Mouse (Mus musculus) liver (tissue): ENCODE measurements around the gene Fam217b.
A peak's percentile ranks its signal among the peaks of the same experiment; 100 is the strongest.

Experiments
- DNase-seq: peaks from one replicate; pipeline ENCODE4 v3.0.0-alpha.2; 2020; ENCODE audit warnings: mixed read lengths

Gene Fam217b

GRCm38 (mm10) chr2:178414261-178415149 lies at the start of gene Fam217b, which contains the start of gene Ppp1r3d:
TSS of gene Fam217b (plus strand) at chr2:178414524.
TSS of gene Ppp1r3d (minus strand) at chr2:178414472.
- DNase-seq, result peak; percentile 55

- peak; percentile 16 for DNase-seq
Observed at GRCm38 (mm10) chr2:178407053-178407815, 7.1 kb upstream of the Fam217b start, which contains the start of gene Sycp2. TSS of gene Sycp2 (minus strand) at chr2:178407685.

DNA sequence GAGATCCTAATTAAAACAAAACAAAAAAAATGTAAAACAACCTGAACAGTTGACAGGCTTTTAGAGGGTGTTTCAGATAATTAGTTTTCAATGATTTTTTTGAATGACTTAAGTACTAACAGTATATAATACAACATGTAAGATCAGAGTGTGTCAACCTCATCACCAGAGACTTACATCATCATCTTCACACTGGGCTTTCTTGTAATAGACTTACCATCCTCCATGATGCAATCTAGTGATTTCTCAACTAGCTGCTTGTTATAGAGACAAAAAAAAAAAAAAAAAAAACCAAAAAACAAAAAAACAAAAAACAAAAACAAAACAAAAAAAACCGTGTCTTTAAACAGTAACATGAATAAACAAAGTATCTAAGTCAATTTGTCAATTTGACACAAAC lies 5.3 kb upstream of the Fam217b start:
- DNase-seq, result no peak

GRCm38 (mm10) chr2:178410286-178410685 lies 4.0 kb upstream of the Fam217b start:
- DNase-seq, result no peak

- DNase-seq, result no peak
Observed at GRCm38 (mm10) chr2:178412598-178412997, 1.7 kb upstream of the Fam217b start.

DNA sequence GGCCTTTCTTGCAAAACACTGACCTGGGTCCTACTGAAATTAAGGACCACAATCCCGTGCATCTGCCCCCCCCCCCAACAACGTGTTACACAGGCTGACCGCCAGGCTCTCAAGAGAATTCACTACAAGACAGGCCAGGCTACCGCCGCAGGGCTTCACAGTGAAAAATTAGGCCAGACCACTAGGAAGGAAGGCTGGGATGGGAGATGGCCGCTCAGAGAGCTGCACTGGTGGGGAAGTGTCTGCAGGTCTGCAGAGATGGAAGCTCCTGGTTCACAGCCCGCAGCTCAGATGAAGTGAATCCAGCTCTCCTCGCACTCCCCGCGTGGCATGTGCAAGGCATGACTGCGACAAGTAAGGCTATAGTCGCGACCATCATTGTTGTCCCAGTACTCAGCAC lies 1.2 kb upstream of the Fam217b start:
- DNase-seq, result no peak

GRCm38 (mm10) chr2:178413481-178414260 lies 653 bp upstream of the Fam217b start:
- DNase-seq, result no peak

- no peak for DNase-seq
Observed at GRCm38 (mm10) chr2:178415150-178415448, 775 bp downstream of the Fam217b start.

GRCm38 (mm10) chr2:178416427-178416826 lies 2.1 kb downstream of the Fam217b start:
- peak; percentile 33 for DNase-seq

GRCm38 (mm10) chr2:178416970-178417369 lies 2.6 kb downstream of the Fam217b start:
- DNase-seq, result no peak

- DNase-seq, result no peak
Observed at GRCm38 (mm10) chr2:178420576-178420975, 6.3 kb downstream of the Fam217b start.

- no peak for DNase-seq
Observed at GRCm38 (mm10) chr2:178421603-178422002, 7.3 kb downstream of the Fam217b start.

GRCm38 (mm10) chr2:178422186-178422585 lies 7.9 kb downstream of the Fam217b start:
- no peak for DNase-seq

- DNase-seq, result no peak
Observed at GRCm38 (mm10) chr2:178423223-178423622, 8.9 kb downstream of the Fam217b start.

DNA sequence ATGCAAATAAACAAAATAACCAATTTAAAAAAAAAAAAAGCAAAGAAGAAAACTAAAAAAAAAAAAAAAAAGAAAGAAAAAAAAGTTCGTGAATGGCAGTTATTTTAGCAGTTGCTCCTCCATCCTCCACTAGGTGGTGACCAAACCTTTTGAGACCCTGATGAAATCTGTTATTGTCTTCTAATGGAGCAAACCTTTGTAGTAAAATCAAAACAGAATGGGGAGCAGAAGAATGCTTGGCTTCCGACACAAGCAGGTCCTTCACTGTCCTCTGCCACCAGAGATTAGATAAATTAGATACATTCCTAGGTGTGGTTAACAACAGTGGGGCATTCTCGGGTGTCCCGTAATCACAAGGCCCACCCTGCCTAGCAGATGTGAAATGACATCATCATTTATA lies 11.9 kb downstream of the Fam217b start:
- DNase-seq, result no peak

GRCm38 (mm10) chr2:178427181-178427580 lies 12.9 kb downstream of the Fam217b start:
- DNase-seq, result no peak

GRCm38 (mm10) chr2:178428183-178428582 lies 13.9 kb downstream of the Fam217b start:
- DNase-seq, result no peak

DNA sequence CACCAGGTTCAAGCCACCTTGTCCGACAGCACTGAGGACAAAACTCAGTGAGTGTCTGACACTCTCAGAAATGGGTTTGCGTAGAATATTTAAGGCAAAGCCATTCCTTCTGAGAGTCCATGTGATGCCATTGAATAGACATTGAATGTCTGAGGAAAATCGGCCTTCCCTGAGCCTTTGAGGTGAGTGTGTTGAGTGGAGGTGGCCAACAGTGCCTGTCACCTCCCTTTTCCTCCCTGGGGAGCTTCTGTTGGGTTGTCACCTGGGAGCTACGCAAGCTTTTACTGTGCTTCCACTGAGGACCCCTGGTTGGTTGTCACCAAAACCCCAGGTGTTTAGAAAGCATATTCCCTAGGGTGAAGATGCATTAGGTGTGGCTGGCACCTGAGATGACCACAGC lies 14.4 kb downstream of the Fam217b start:
- DNase-seq, result no peak

GRCm38 (mm10) chr2:178429426-178429825 lies 15.1 kb downstream of the Fam217b start:
- no peak for DNase-seq

GRCm38 (mm10) chr2:178430231-178430630 lies 15.9 kb downstream of the Fam217b start, which contains the start of gene Cdh26:
TSS of gene Cdh26 (plus strand) at chr2:178430531.
- no peak for DNase-seq

- DNase-seq, result no peak
Observed at GRCm38 (mm10) chr2:178433495-178433894, 19.2 kb downstream of the Fam217b start.

GRCm38 (mm10) chr2:178433903-178434302 lies 19.6 kb downstream of the Fam217b start:
- DNase-seq, result no peak

DNA sequence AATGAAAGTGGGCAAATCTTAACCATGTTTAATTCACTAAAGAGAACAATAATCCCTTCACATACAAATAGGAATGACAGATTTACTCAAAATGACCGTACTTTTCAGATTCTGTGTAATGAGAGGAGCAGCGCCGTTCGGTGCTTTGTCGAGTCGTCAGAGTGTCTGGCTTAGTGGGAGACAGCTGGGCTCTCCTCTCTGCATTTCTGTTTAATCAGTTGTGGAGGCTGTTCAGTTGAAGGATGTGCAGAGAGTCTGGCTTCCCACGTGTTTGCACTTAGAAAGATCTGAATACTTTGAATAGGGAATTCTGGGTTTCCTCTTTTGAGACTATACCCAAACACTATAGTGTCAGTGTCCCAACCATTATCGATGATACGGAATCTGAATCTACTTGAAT lies 23.0 kb downstream of the Fam217b start:
- no peak for DNase-seq
